Mouse (Mus musculus) heart, adult 11 months (tissue): ENCODE data around the gene Pfn4.
"Not testable (repeated sequence)": the region's sequence is repeated elsewhere in the genome, so short reads cannot be mapped to it uniquely, and the experiment has no call there.

Experiments used
- DNase-seq: peaks from one replicate; pipeline ENCODE4 v3.0.0; 2022

Pfn4 gene

DNA sequence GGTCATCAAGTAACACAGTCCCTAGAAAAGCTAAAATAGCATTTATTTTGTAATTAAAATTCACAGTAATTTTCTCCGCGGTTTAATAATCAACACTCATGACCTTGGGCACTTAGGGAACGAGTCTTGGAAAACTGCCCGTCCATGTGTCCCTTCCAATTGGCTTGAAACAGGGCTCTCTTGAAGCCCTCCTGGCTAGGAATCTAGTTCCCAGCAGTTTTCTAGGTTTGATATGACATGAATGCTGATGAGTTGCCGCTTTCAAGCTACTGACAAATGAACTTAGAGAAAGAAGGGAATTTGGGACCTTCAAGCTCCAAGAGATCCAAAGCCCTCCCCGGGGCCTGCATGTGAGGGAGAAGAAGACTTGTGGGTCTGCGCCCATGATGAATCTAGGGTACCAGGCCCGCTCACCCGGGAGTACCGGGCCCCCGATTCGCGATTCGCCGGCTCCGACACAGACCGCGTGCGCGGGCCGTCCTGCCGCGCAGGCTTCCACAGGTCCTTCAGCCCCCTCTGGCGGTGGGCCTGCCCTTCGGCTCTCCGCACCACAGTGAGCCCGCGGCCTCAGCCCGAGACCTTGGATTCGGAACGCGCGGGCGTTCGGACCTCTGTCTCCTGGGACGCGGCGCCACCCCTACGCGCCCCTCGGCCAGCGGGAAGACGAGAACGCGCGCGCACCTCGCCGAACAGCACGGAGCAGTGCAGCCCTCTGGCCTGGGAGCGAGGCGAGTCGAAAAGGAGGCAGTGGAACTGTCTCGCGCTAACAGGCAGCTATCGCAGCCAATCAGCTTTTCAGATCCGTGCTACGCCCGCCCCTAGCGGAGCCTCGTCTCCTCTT, at the start of gene Pfn4, which contains the start of gene Fam228b:
Gene Pfn4, plus strand, starts transcription at position 531 of the 841 bp plus-strand sequence.
Gene Fam228b, minus strand, starts transcription at position 776 of the 841 bp plus-strand sequence.
- peak; percentile 100 for DNase-seq

DNA sequence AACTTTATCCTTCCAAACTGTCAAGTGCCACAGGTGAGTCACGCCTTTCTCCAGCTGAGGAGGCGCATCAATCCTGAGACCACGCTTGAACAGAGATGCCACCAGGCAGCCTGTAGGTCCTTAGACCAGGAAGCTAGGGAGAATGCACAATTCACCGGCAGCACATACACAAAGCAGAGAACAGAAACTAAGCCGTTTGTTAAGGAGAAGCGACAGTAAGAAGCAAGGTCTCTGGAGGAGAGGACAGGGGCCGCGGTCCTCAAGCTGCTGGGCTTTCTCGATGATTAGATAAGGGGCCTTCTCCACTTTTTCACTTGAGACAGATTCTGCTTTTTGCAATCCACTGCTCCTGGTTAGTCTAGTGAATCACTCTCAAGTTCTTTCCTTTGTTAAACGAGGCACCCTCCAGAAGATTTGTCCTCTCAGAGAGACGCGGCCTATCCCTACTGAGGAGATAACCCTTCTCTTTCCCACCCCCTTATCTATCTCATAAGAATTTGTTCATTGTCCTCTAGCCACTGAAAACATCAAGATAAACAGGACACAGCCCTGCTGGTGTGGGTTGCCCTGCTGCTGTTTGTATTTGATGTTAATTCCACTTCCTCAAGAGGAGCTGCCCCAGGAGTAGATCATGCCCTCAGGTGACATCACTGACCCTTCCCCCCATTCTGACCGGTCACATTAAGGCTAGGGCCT, 49.6 kb upstream of the Pfn4 start:
- DNase-seq, result peak; percentile 70

DNA sequence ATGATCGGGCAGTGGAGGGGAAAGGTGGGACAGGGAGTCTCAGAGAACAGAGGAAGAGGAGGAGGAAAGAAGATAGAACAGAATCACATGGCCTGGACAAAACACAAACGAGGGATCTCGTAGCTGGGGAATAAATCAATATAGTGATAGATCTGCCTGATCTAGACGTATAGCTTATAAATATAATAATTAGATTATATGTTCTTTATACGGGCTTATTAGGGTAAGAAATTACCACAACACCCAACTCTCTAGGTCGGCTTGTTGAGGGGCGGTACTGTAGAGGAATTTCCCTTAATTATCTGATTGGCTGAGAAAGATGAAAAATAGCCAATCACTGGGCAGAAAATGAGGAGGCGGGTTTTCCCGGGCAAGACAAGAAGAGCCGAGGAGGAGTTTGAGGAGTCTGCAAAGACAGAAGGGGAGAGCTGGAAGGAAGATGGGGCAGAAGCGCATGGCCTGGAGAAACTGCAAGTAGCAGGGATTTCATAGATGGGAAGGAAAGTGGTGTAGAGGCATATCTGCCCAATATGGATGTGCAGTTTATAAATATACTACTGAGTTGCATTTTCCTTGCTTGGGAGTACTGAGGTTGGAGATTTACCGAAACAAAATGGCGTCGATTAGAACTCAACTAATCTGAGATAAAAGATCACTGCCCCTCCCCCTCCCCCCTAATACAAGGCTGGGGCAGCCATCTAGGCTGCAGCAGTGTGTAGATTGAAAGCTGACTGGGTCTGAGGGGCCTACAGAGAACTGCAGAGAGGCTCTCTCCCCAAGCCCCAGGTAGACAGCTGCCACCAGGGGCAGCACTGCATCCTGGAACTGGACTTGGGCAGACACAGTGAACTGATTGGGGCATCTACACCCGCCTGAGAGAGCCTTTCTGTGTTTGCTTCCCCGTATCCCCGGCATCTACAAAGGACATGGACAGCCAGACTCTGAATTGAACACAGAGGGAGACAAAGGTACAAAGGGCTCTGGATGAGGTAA, 48.8 kb upstream of the Pfn4 start:
- DNase-seq, result peak; percentile 74

DNA sequence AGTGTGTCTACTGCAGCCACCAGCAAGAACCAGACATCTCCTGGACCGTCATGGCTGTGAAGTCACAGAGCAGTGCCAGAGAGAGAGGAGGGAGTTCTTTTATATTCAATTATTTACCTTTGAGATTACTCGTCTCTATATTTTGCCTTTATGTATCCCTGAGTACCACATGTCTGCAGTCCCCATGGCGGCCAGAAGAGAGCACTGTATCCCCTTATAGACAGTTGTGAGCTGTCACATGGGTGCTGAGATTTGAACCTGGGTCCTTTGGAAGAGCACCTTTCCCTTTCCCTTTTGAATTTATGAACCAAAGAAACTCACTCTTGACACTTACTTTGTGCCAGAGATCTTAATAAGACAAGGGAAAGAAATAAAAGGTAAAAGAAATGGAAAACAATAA, 39.7 kb upstream of the Pfn4 start:
- no peak for DNase-seq

DNA sequence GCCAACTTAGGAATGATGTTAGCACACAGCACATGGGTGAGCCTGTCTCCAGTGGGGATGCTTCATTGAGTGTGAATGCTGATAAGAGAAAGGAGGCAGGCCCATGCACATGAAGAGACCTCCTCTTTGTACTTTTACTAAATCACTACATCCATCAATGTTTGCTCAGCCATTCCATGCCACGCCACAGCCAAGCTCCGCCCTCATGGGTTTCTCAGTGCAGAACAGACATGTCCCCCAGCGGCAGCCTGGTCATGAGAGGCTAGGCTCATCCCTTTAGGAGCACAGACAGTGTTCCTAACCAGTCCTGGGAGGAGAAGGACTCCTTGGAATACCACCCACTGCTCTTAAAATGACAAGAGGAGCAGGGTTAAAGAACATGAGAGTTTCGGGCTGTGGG, 37.2 kb upstream of the Pfn4 start:
- no peak for DNase-seq

DNA sequence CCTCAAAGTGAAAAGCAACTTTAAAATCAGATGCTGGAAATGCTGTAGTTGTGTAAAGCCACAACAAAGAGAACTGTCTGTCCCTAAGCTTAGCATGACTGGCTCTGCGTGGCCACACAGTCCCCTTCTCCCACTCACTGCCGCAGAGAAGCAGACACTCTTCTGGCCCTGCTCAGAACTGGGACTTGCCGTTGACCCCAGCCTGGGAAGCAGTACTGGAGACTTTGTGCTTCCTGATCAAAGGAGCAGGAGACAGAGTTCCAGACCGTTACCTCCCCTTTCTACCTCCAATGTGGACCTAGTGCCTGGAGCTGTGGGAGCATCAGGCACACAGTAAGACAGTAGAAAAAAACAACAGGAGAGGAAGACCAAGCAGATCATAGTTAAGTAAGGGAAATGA, 36.5 kb upstream of the Pfn4 start:
- DNase-seq, result no peak

DNA sequence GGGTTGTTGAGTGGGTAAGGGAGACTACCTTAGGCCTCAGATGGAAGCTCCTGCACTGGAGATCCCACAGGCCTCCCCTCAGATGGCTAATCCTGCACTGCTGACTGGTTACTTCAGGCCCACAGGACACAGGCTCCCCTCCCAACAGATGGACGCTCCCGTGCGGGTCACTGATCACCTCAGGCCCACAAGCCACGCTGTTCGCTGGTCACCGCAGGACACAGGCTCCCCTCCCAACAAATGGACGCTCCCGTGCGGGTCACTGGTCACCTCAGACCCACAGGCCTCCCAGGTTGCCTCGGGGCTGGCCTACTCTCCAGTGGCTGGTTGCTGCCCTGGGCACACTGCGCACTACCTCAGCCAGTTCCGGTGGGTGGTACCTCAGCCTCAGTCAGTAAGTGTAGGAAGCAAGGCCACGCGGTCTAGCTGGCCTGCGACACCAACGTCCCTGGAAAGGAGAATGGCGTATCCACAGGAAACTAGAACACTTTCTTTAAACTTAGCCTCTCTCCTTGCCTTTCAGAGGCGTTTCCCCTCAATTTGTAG, 30.7 kb upstream of the Pfn4 start, which contains the start of gene Fam228a:
Gene Fam228a, minus strand, starts transcription at position 400 of the 546 bp plus-strand sequence.
- no peak for DNase-seq

DNA sequence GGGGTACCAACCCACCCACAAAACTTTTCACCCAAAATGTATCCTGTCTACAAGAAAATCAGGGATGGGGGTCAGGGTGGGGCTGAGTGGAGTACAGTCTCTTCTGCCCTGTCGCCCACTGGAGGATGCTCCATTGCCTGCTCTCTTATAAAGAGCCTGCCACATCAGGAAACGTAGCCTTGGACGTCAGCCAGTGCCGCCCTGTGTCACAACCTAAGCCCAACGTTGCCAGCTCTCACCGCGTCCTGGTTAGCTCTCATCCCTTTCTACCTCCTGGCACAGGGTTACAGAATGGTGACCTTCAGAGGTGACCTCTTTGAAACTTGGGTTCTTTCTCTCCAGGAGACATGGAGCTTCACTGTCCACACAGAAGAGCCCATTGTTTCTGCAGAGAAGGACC, 28.0 kb upstream of the Pfn4 start:
- peak; percentile 86 for DNase-seq

DNA sequence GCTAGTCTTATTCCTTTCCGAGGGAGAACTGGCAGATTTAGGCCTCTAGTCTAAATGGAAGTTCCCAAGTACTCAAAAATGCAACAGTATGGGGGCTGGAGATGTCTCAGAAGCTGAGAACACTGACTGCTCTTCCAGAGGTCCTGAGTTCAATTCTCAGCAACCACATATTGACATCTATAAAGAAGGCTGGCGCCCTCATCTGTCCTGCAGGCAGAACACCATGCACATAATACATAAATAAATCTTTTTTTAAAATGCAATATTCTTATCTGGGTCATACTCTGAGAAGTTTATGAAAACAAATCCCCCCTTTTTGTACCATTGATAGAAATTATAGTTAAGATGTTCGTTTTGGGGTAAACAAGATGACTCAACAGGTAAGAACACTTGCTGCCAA, 26.6 kb upstream of the Pfn4 start:
- no peak for DNase-seq

DNA sequence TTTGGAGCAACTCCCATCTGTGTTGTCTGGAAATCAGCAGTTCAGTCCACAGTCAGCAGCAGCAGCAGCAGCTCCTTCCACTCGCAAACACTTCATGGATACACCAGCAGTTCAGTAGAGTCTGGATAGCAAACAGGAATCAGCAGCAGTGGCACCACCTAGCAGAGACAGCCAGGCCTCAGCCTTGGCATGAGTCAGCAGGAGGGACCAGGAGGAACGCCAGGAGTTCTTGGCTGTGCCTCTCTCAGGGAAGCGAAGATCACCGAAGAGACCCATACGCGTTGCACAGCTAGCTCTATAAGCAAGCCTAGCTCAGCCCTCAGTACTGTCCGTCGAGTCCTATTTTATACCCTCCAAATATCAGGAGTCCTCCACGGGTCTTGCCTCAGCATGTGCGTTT, 24.3 kb upstream of the Pfn4 start:
- DNase-seq, result peak; percentile 93

DNA sequence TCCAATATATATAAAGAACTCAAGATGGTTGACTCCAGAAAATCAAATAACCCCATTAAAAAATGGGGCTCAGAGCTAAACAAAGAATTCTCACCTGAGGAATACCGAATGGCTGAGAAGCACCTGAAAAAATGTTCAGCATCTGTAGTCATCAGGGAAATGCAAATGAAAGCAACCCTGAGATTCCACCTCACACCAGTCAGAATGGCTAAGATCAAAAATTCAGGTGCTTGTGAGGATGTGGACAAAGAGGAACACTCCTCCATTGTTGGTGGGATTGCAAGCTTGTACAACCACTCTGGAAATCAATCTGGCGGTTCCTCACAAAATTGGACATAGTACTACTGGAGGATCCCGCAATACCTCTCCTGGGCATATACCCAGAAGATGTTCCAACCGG, 14.4 kb upstream of the Pfn4 start:
- DNase-seq, result not testable (repeated sequence)

DNA sequence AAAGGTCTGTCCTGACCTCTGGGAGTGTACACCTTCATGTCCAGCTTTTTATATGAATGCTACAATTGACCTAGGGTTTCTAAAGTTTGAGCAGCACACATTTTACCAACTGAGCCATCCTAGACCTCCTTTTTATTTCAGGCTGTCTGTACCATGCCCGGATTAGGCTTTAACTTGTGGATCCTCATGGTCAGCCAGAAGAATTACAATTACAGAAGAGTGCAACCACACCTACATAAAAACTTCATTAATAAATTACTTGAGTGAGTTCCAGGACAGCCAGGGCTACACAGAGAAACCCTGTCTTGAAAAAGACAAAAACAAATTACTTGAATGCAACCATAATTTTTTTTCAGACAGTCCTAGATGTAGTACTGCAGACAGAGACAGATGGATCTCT, 11.8 kb upstream of the Pfn4 start:
- DNase-seq, result no peak

DNA sequence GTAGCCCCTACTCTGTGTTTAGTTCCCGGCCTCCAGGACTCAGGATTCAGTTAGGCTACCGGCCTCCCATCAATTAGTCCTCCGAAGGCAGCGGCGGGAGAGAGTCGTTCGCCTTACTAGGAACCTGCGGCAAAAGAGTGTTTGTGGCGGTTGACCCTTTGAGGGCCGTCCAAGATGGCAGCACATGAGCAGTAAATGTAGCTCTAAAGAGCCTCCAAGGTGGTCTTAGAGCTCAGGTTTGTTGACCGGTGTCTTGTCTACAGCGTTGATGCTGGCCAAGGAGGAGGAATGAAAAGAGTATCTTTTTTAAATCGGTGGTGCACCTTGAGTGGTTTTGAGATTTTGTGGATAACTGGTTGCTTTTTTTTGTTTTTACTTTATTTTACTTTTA, 506 bp downstream of the Pfn4 start:
- DNase-seq, result no peak

DNA sequence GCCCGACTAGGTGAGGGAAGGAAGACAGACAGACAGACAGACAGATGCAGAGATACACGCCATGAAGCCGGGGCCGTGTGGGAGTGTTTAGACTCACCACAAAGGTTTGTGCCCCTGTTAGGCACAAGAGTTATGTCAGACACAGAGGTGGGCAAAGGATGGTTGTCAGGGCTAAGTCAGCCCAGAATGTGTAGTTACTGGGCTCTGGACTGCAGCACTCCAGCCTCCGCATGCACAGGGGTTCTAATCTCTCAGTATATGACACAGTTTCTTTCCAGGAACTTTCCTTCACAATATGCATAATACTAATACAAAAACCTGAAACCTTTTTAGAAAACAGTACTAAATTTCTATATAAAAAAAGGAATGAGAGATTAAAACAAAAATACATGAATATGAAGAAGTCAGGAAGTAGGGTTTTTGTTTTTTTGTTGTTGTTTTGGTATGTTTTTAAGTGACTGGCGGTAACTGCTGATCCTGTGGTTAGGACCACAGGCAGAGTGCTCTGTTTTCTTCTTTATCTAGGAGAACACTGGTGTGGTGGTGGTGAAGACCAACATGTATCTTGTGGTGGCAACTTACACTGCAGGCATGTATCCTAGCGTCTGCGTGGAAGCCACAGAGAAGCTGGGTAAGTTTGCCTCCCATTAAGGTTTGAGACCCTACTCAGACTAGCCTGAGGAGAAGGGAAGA, 6.2 kb downstream of the Pfn4 start:
- no peak for DNase-seq

DNA sequence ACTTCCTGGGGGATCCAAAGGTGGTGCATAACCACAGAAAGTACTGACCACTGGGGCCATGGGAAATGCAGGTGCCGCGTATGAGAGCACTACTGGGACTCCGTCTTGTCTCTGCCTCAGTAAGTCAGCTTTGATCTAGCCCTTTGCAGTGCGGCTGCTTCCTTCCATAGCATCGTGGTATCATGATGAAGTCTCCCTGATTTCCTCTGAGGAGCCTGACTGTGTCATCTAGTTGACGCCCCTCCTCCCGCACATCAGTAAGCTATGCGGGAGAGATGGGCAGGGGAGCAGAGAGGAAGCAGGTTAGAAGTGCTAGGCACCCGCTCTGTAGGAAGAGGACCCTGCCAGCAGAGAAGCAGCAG, 6.7 kb downstream of the Pfn4 start:
- DNase-seq, result peak; percentile 77

DNA sequence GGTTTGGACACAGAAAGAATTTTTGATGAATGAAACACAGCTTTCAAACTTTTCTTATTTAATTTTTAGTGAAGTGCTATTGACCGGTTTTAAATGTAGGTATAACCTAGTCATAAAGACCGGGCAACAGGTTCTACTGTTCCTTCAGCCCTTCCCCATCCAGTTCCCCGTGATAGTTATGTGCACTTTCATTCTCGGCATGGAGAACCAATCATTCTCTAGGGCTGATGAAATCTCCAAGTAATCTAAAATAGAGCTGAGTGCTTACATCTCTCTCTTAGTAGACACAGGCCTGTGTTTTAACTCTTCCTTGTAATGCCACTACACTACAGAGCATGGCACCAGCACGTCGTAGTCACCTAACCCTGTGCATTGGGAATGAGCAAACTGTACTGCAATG, 8.9 kb downstream of the Pfn4 start:
- DNase-seq, result peak; percentile 54

DNA sequence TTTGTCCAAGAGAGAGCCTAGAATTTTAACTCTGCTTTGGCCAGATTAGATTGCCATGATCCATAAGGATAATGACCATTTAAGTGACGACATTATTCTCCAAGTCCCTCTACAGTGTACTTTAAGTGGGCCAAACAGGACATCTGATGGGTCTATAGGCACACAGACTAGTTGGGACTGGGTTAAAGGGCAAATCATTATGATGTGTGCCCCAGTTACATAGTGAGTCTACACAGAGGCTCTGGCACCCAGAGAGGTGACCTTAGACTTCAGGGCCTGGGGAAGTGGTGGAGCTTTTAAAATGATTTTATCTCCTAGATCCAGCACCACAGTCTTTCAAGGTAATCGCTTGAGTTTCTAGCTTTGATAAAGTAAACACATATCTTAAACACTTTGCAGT, 11.4 kb downstream of the Pfn4 start:
- peak; percentile 65 for DNase-seq

DNA sequence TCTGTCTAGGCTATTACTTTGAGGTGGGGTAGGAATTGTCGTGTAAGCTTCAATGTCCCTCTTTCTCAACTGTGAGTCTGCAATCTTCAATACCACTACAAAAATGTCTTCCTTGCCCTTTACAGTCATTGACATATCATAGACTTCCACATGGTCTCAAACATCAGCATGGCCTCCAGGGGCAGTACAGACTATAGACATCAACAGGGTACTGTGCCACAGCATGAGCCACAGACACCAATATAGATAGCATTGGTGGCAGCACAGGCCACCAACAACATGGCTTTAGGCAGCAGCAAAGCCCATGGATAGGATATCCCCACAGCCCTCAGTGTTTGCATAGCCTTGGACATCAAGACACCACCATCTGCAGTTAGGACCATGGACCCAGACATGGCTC, 12.4 kb downstream of the Pfn4 start:
- no peak for DNase-seq

DNA sequence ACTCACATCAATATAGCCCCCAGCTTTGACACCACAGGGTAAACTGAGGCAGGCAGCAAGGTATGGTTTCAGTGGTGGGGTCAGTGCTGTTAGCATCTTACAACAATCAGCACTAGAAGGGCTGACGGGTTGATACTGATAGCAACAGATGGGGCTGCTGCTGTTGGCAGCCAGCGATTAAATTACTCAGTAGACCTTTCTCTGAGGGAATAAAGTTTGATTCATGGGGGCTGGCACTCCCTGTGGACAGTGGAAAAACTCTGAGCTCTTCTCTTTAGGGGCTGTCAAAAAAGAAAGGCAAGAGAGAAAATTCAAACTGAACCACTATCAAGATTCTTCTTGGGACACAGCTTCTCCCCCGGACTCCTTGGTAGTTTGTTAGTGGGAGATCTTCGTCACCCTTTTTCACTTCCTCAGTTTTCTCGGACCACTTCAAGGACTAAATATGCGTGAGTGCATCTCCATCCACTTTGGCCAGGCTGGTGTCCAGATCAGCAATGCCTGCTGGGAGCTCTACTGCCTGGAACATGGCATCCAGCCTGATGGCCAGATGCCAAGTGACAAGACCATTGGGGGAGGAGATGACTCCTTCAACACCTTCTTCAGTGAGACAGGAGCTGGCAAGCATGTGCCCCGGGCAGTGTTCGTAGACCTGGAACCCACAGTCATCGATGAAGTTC, 13.0 kb downstream of the Pfn4 start:
- peak; percentile 89 for DNase-seq

DNA sequence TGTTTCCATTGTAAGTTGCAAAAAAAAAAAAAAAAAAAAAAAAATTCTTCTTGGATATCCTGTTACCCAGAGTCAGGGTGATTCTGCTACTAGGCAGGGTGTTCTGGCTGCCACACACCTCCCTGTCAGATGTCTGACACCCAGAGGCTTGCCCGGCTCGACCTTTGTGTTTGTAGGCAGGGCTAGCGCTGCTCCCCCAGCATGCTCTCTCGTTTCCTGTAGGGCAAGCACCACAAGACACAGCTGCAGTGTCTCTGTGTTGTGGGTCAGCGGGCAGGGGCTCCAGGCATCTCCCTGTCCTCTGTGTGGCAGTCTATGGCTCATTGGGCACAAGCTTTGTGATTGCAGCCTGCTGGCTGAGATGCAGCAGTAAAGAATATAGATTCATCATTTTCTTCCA, 14.8 kb downstream of the Pfn4 start:
- no peak for DNase-seq

DNA sequence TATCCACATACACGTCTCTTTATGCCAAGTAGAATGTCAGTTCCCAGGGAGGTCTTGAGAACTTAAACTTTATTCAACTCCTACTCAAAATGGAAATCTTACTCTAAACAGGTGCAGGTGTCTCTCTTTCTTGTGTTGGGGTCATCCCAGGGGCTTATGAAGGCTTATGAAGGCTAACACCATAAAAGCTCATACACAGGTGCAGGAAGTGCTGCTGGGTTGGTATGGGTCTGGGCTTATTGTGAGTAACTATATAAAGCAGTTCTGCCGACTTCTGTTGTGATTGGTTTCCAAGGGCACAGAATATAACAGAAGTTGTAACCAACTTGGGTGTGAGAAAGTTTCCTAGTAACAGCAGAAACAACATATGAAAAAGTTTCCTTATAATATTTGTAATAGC, 15.6 kb downstream of the Pfn4 start:
- no peak for DNase-seq

DNA sequence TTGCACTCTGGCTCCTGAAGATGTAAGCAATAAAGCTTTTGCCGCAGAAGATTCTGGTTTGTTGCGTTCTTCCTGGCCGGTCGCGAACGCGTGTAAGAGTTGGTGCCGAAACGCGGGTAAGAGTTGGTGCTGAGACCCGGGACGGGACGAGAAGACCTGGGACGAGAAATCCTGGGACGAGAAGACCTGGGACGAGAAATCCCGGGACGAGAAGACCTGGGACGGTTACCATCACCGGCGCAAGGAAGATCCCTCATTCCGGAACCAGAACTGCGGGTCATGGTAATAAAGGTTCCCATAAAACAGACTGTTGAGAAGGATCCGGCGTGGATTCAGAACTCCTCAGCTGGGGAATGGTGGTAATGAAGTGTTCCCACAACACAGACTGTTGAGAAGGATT, 19.3 kb downstream of the Pfn4 start:
- peak; percentile 82 for DNase-seq
